Comparison of ENCODE assay signal across 9 mouse cellular contexts in the genomic region with DNA sequence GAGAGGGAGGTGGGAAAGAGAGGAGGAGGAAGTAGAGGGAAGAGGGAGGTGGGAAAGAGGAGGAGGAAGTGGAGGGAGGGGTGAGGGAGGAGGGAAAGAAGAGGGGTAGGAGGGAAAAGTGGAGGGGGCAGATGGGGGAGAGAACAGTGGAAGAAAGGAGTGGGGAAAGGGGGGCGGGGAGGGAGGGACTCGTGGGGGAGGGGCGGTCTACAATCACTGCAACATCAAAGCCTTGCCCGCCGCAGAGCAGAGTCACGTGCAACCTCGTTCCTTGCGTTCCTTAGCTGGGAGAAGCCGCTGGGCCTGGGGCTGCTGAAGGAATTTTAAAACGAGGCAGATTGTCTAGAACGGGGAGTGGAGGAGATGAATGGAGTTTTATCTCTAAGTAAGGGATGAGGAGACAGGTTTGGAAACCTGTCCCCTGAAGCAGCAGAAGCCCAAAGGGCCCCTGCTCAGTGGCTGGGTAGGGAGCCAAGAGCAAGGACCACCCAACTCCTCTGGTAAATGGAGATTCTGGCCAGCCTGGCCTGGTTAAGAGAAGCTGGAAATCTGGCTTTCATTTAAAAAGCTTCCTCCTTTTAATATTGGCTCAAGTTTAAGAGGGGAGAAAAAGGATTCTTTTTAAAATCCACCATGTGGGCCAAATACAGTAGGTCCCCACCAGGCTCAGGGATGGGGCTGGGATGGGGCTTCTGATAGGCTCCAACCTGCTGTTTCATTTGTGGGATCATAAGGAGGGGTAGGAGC.
DNase-seq lines count a peak whose midpoint lies in the region; ATAC-seq and TF ChIP-seq lines count a peak whose summit lies in the region.
"Had no signal": no experiment of that assay in that cellular context is flagged by ENCODE, and none has a peak within 500 bp of the region (broad histone marks: within the 10 kb centered on the region; RNA-seq: fewer than 3 reads in every experiment).

No protein-coding gene starts in this region.

- no peak overlapping the region for H3K27ac ChIP-seq in lung, postnatal 0 days (ENCODE audit: low read length)
- peak overlapping the region; percentile 80 for H3K27ac ChIP-seq in embryonic facial prominence, embryonic 14.5 days (replicated peaks; ENCODE audit: low read depth, low read length)
- H3K27ac ChIP-seq in intestine, embryonic 16.5 days (ENCODE audit: low read length), result peak overlapping the region; percentile 57
- H3K27ac ChIP-seq in stomach, embryonic 15.5 days, result peak overlapping the region; percentile 61; the same call in 1 of the 2 replicates

- H3K4me2 ChIP-seq in lung, postnatal 0 days (replicated peaks; ENCODE audit: low read depth, low read length), result no peak overlapping the region
- peak overlapping the region; percentile 40 for H3K4me2 ChIP-seq in embryonic facial prominence, embryonic 14.5 days (ENCODE audit: low read depth, low read length)
- H3K4me2 ChIP-seq in intestine, embryonic 16.5 days (ENCODE audit: low read depth, low read length), result no peak overlapping the region
- H3K4me2 ChIP-seq in stomach, embryonic 15.5 days, result 0 out of 2 replicates have a peak overlapping the region, but pooled peaks have one; percentile 17

- H3K9ac ChIP-seq in lung, postnatal 0 days (replicated peaks; ENCODE audit: low read depth), result no peak overlapping the region
- no peak overlapping the region for H3K9ac ChIP-seq in embryonic facial prominence, embryonic 14.5 days (ENCODE audit: low read depth, low read length)
- H3K9ac ChIP-seq in intestine, embryonic 16.5 days (ENCODE audit: low read depth, low read length), result peak overlapping the region; percentile 9; the same call in 1 of the 2 replicates
- no peak overlapping the region for H3K9ac ChIP-seq in stomach, embryonic 15.5 days

- H3K36me3 ChIP-seq in lung, postnatal 0 days (ENCODE audit: insufficient read depth, low read length), result no peaks in the 10 kb centered on the region
- H3K36me3 ChIP-seq in embryonic facial prominence, embryonic 14.5 days (ENCODE audit: control insufficient read depth, insufficient read depth, low read length), result no peaks in the 10 kb centered on the region
- H3K36me3 ChIP-seq in intestine, embryonic 16.5 days (ENCODE audit: control insufficient read depth, insufficient read depth, low read length), result no peaks in the 10 kb centered on the region
- no peaks in the 10 kb centered on the region for H3K36me3 ChIP-seq in stomach, embryonic 15.5 days

- 3% methylated on average over 10 of the region's 11 CpGs for WGBS in lung, postnatal 0 days
- 2% methylated on average over 10 of the region's 11 CpGs for WGBS in embryonic facial prominence, embryonic 14.5 days
- WGBS in intestine, embryonic 16.5 days, result 4% methylated on average over 10 of the region's 11 CpGs
- WGBS in stomach, embryonic 15.5 days, result 4% methylated on average over 9 of the region's 11 CpGs

- no peak for ATAC-seq in lung, postnatal 0 days
- peak; percentile 6; the same call in 1 of the 2 replicates for ATAC-seq in embryonic facial prominence, embryonic 14.5 days (ENCODE audit: low read depth)
- ATAC-seq in intestine, embryonic 16.5 days, result no peak
- ATAC-seq in stomach, embryonic 15.5 days (ENCODE audit: insufficient read depth, low FRiP score, low read depth), result no peak
- ATAC-seq: activated CD4-positive, CD25-positive, alpha-beta regulatory T cell, adult 4 months had no signal

- no peak overlapping the region for H3K4me3 ChIP-seq in lung, postnatal 0 days (ENCODE audit: low read depth, low read length)
- no peak overlapping the region for H3K4me3 ChIP-seq in embryonic facial prominence, embryonic 14.5 days (ENCODE audit: low read depth, low read length)
- no peak overlapping the region for H3K4me3 ChIP-seq in intestine, embryonic 16.5 days (ENCODE audit: low read length)
- H3K4me3 ChIP-seq in stomach, embryonic 15.5 days (replicated peaks), result no peak overlapping the region

- no peak for TF ChIP-seq CTCF in lung, postnatal 0 days (IDR thresholded peaks at IDR 0.05)

- H3K9me3 ChIP-seq in lung, postnatal 0 days (ENCODE audit: low read length), result no peaks in the 10 kb centered on the region
- H3K9me3 ChIP-seq in embryonic facial prominence, embryonic 14.5 days (ENCODE audit: control insufficient read depth, low read length), result no peaks in the 10 kb centered on the region
- H3K9me3 ChIP-seq in intestine, embryonic 16.5 days (ENCODE audit: control insufficient read depth, low read length), result no peaks in the 10 kb centered on the region
- H3K9me3 ChIP-seq in stomach, embryonic 15.5 days, result no peaks in the 10 kb centered on the region

- peak; percentile 24 for DNase-seq in lung, postnatal 0 days (ENCODE audit: low spot score)
- no peak for DNase-seq in lung, adult 18-20 months
- peak; percentile 93 for DNase-seq in embryonic facial prominence, embryonic 14.5 days (ENCODE audit: low spot score)
- DNase-seq in thymus, postnatal 14 days, result no peak
- DNase-seq in layer of hippocampus, adult 8-10 months (ENCODE audit: low spot score in 2 of 2), result no peak
- no peak for DNase-seq in Muller cell, postnatal 12 days (ENCODE audit: inconsistent ontology term)

- peaks cover 19% of the 10 kb centered on the region for H3K4me1 ChIP-seq in lung, postnatal 0 days (ENCODE audit: insufficient read depth, low read depth, low read length)
- H3K4me1 ChIP-seq in embryonic facial prominence, embryonic 14.5 days (ENCODE audit: control insufficient read depth, insufficient read depth, low read length), result peaks cover 88% of the 10 kb centered on the region
- H3K4me1 ChIP-seq in intestine, embryonic 16.5 days (ENCODE audit: control insufficient read depth, insufficient read depth, low read length), result peaks cover 76% of the 10 kb centered on the region
- peaks cover 92% of the 10 kb centered on the region for H3K4me1 ChIP-seq in stomach, embryonic 15.5 days

- peaks cover 7% of the 10 kb centered on the region; the same call in 1 of the 2 replicates for H3K27me3 ChIP-seq in lung, postnatal 0 days (replicated peaks; ENCODE audit: insufficient read depth, low read length)
- H3K27me3 ChIP-seq in embryonic facial prominence, embryonic 14.5 days (replicated peaks; ENCODE audit: control insufficient read depth, insufficient read depth, low read length), result no peaks in the 10 kb centered on the region
- H3K27me3 ChIP-seq in intestine, embryonic 16.5 days (replicated peaks; ENCODE audit: control insufficient read depth, insufficient read depth, low read length), result no peaks in the 10 kb centered on the region; the same call in 1 of the 2 replicates
- no peaks in the 10 kb centered on the region for H3K27me3 ChIP-seq in stomach, embryonic 15.5 days (replicated peaks)

- TF ChIP-seq EP300 in lung, postnatal 0 days (IDR thresholded peaks at IDR 0.05), result no peak

Comparison
In these comparisons a context has a peak if more than half of its experiments do, and no peak if none do; other contexts are left out.
1. DNase-seq: peak in lung, postnatal 0 days (single experiment) and embryonic facial prominence, embryonic 14.5 days (single experiment); none in lung, adult 18-20 months (0 of 2), thymus, postnatal 14 days (single experiment), layer of hippocampus, adult 8-10 months (0 of 2) and Muller cell, postnatal 12 days (single experiment).
2. H3K4me2 ChIP-seq: peak in embryonic facial prominence, embryonic 14.5 days (single experiment) and stomach, embryonic 15.5 days (single experiment); none in lung, postnatal 0 days (single experiment) and intestine, embryonic 16.5 days (single experiment).